Comparison of ENCODE assay signal across 10 mouse cellular contexts in genomic region chr10:41293019-41293418, GRCm38 (mm10). TPM values are rescaled to one million over a fixed set of nuclear protein-coding genes. Genes with fewer than 3 reads are reported as not detected.
DNase-seq lines count a peak whose midpoint lies in the region; ATAC-seq lines count a peak whose summit lies in the region.
"Had no signal": no experiment of that assay in that cellular context is flagged by ENCODE, and none has a peak within 500 bp of the region (broad histone marks: within the 10 kb centered on the region; RNA-seq: fewer than 3 reads in every experiment).

No protein-coding gene starts in this region.

- DNase-seq in kidney, adult 8-10 months: no peak
- DNase-seq in forelimb bud, embryonic 11.5 days (ENCODE audit: low read depth, low spot score): peak; percentile 89
- DNase-seq in kidney, postnatal 36 days: peak; percentile 6 to 15
- DNase-seq in spleen, adult 18-20 months: no peak
- no peak for DNase-seq in spleen, postnatal 4 days (ENCODE audit: low spot score in 2 of 2)
- no peak for DNase-seq in left cerebral cortex, adult 11 months (ENCODE audit: low spot score)
- DNase-seq: right cerebral cortex, postnatal 4 days had no signal

- peak overlapping the region; percentile 38 for H3K4me2 ChIP-seq in kidney, embryonic 15.5 days
- peak overlapping the region; percentile 15 for H3K4me2 ChIP-seq in neural tube, embryonic 12.5 days (replicated peaks)
- H3K4me2 ChIP-seq: midbrain, embryonic 12.5 days had no signal

- H3K4me1 ChIP-seq in kidney, embryonic 15.5 days: peaks cover 25% of the 10 kb centered on the region
- peaks cover 24% of the 10 kb centered on the region for H3K4me1 ChIP-seq in neural tube, embryonic 12.5 days

- 0 out of 2 replicates have a peak overlapping the region, but pooled peaks have one; percentile 15 for H3K4me3 ChIP-seq in kidney, embryonic 15.5 days (replicated peaks)
- H3K4me3 ChIP-seq in neural tube, embryonic 12.5 days: no peak overlapping the region
- H3K4me3 ChIP-seq: midbrain, embryonic 12.5 days had no signal

- no peak overlapping the region for H3K9ac ChIP-seq in kidney, embryonic 15.5 days
- H3K9ac ChIP-seq in neural tube, embryonic 12.5 days: no peak overlapping the region
- H3K9ac ChIP-seq: midbrain, embryonic 12.5 days had no signal

- H3K9me3 ChIP-seq in kidney, embryonic 15.5 days (replicated peaks): no peaks in the 10 kb centered on the region
- no peaks in the 10 kb centered on the region for H3K9me3 ChIP-seq in neural tube, embryonic 12.5 days
- H3K9me3 ChIP-seq: midbrain, embryonic 12.5 days had no signal

- H3K27ac ChIP-seq in kidney, embryonic 15.5 days: peak overlapping the region; percentile 64
- no peak overlapping the region for H3K27ac ChIP-seq in neural tube, embryonic 12.5 days
- H3K27ac ChIP-seq: midbrain, embryonic 12.5 days had no signal

- H3K27me3 ChIP-seq in kidney, embryonic 15.5 days: no peaks in the 10 kb centered on the region
- H3K27me3 ChIP-seq in neural tube, embryonic 12.5 days (replicated peaks): no peaks in the 10 kb centered on the region
- H3K27me3 ChIP-seq: midbrain, embryonic 12.5 days had no signal

- no peaks in the 10 kb centered on the region for H3K36me3 ChIP-seq in kidney, embryonic 15.5 days
- no peaks in the 10 kb centered on the region for H3K36me3 ChIP-seq in neural tube, embryonic 12.5 days
- H3K36me3 ChIP-seq: midbrain, embryonic 12.5 days had no signal

- 2% methylated on average over 7 of the region's 7 CpGs for WGBS in kidney, embryonic 15.5 days
- WGBS in neural tube, embryonic 12.5 days: 19% methylated on average over 7 of the region's 7 CpGs

- peak; percentile 34; the same call in 1 of the 2 replicates for ATAC-seq in kidney, embryonic 15.5 days (replicated peaks; ENCODE audit: low FRiP score)
- ATAC-seq in neural tube, embryonic 12.5 days (ENCODE audit: low FRiP score, low read depth): no peak

RNA-seq across cellular contexts. Expression of gene Fig4, which starts 10.0 kb away (rescaled TPM):
- polyA plus RNA-seq in kidney, embryonic 15.5 days (2015; fragmentation: Nextera tagmentation; extraction: Ambion mirVana): 15.7 and 17.5 TPM in 2 replicates
- 25.1 and 29.6 TPM in 2 replicates for polyA plus RNA-seq in neural tube, embryonic 12.5 days (2016; fragmentation: Nextera tagmentation; extraction: Ambion mirVana)

RNA-seq across cellular contexts. Expression of gene Ak9, which starts 10.8 kb away (rescaled TPM):
- polyA plus RNA-seq in kidney, embryonic 15.5 days (2015; fragmentation: Nextera tagmentation; extraction: Ambion mirVana): 0.04 TPM in 2 replicates
- polyA plus RNA-seq in neural tube, embryonic 12.5 days (2016; fragmentation: Nextera tagmentation; extraction: Ambion mirVana): 0.03 and 0.04 TPM in 2 replicates
- polyA plus RNA-seq: midbrain, embryonic 12.5 days had no signal

Comparison
In these comparisons a context has a peak if more than half of its experiments do, and no peak if none do; other contexts are left out.
1. DNase-seq: peak in forelimb bud, embryonic 11.5 days (single experiment) and kidney, postnatal 36 days (2 of 2); none in kidney, adult 8-10 months (0 of 2), spleen, adult 18-20 months (0 of 2), spleen, postnatal 4 days (0 of 2) and left cerebral cortex, adult 11 months (single experiment).